Mouse (Mus musculus) olfactory bulb, adult 2 months (tissue): ENCODE measurements around the gene St3gal5. TPM values are rescaled to one million over a fixed set of nuclear protein-coding genes. Genes with fewer than 3 reads are reported as not detected.

Experiments used
- H3K27ac ChIP-seq: fragments of 200-500 bp; 2 replicates; pipeline ENCODE4 v1.5.1; 2012; ENCODE audit warnings: low read depth, low read length; ENCODE audit not compliant: insufficient read depth
- H3K4me1 ChIP-seq: fragments of 200-500 bp; 2 replicates; pipeline ENCODE4 v1.6.1; 2012; ENCODE audit warnings: low read length; ENCODE audit not compliant: control insufficient read depth, insufficient read depth
- H3K4me3 ChIP-seq: fragments of 200-500 bp; 2 replicates; pipeline ENCODE4 v1.5.1; 2012; ENCODE audit warnings: mild to moderate bottlenecking, low read depth, low read length, moderate library complexity; ENCODE audit not compliant: insufficient read depth
- CTCF ChIP-seq: fragments of 200-500 bp; IDR thresholded peaks from 2 replicates; pipeline ENCODE4 v1.5.1; 2012; ENCODE audit warnings: low read depth, mild to moderate bottlenecking, low read length, moderate library complexity; ENCODE audit not compliant: insufficient read depth
- POLR2A ChIP-seq: fragments of 200-500 bp; IDR thresholded peaks from 2 replicates; pipeline ENCODE4 v1.6.1; 2012; ENCODE audit warnings: mild to moderate bottlenecking, low read depth, low read length, moderate library complexity; ENCODE audit not compliant: insufficient read depth
- WGBS: fragments of 180-500 bp; shearing (Covaris S2); methylation state at CpG from one replicate; pipeline ENCODE4 v1.1.7; 2018; 5-methylcytosine and 5-hydroxymethylcytosine counted together
- polyA plus RNA-seq: library from polyadenylated mRNA; stranded (reverse); fragments of >200 nt; gene quantifications from 2 replicates; pipeline ENCODE4 v1.2.4, GENCODE M21; 2012; ENCODE audit warnings: low replicate concordance; ENCODE audit not compliant: missing spikeins, insufficient read depth, insufficient read length

St3gal5 gene
- polyA plus RNA-seq, 1 experiment: not detected

GRCm38 (mm10) chr6:72197515-72197914, 100.1 kb downstream of the St3gal5 start:
- H3K4me3 ChIP-seq: no peak overlapping the region
- TF ChIP-seq CTCF: no peak
- TF ChIP-seq POLR2A: no peak
- no peak overlapping the region for H3K27ac ChIP-seq
- no peaks in the 10 kb centered on the region for H3K4me1 ChIP-seq

- Histone ChIP-seq H3K4me3 (no peak overlapping the region), H3K4me1 (no peaks in the 10 kb centered on the region), H3K27ac (no peak overlapping the region)
- 80% methylated on average over 11 of the region's 11 CpGs for WGBS
- TF ChIP-seq POLR2A: no peak
- TF ChIP-seq CTCF: no peak
Measured at GRCm38 (mm10) chr6:72200595-72201256, 103.3 kb downstream of the St3gal5 start.

GRCm38 (mm10) chr6:72202732-72203131, 105.3 kb downstream of the St3gal5 start:
- no peaks in the 10 kb centered on the region for H3K4me1 ChIP-seq
- H3K4me3 ChIP-seq: no peak overlapping the region
- H3K27ac ChIP-seq: no peak overlapping the region
- WGBS: 92% methylated on average over 5 of the region's 5 CpGs
- TF ChIP-seq POLR2A (no peak), CTCF (no peak)

GRCm38 (mm10) chr6:72203279-72203678, 105.9 kb downstream of the St3gal5 start:
- TF ChIP-seq CTCF: no peak
- TF ChIP-seq POLR2A: no peak
- no peaks in the 10 kb centered on the region for H3K4me1 ChIP-seq
- H3K4me3 ChIP-seq: no peak overlapping the region
- H3K27ac ChIP-seq: no peak overlapping the region
- 77% methylated on average over 5 of the region's 5 CpGs for WGBS

Other genes starting within 250 kb of the St3gal5 start
- not detected in 2 replicates for gene Ptcd3, start 188.8 kb upstream of the St3gal5 start, polyA plus RNA-seq
- not detected in 2 replicates for gene Polr1a, start 188.5 kb upstream of the St3gal5 start, polyA plus RNA-seq
- not detected in 2 replicates for gene Atoh8, start 138.0 kb downstream of the St3gal5 start, polyA plus RNA-seq
- not detected in 2 replicates for gene Sftpb, start 207.0 kb downstream of the St3gal5 start, polyA plus RNA-seq
- not detected in 2 replicates for gene Usp39, start 247.6 kb downstream of the St3gal5 start, polyA plus RNA-seq
- gene 0610030E20Rik, start 249.7 kb downstream of the St3gal5 start, polyA plus RNA-seq: not detected in 2 replicates